Mouse (Mus musculus) kidney, adult 2 months (tissue): Measurements from ENCODE around the gene Vmn1r35.

Experiments used
- CTCF ChIP-seq: fragments of 200-500 bp; conservative IDR thresholded peaks from 2 replicates; pipeline ENCODE4 v1.5.1; 2011; ENCODE audit warnings: low read depth, mild to moderate bottlenecking, control low read depth, low read length, moderate library complexity, mixed read lengths; ENCODE audit not compliant: insufficient read depth, insufficient read length
- POLR2A ChIP-seq: fragments of 200-500 bp; IDR thresholded peaks from one replicate; pipeline ENCODE4 v1.6.1; 2011; ENCODE audit warnings: low read depth, low read length, control low read depth

DNA sequence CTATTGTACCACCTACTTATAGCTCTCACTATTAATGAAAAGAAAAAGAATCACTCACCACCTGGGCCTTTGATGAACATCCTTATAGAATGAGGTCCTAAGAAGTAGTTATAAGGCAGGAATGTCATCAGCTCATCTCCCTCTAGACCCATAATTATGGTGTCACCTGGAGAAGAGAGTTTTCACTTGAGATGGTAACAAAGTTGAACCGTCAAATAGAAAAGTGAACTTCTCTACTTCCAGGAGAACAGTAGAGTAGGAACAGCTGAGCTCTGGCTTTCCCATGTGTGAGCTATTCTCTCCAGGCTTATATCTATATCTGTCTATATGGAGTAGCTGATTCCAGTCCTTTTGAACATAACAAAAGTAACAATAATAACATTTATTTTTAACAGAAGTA is 41.9 kb downstream of the Vmn1r35 start, which contains the start of gene Vmn1r34:
- TF ChIP-seq CTCF (no peak), POLR2A (no peak)
